Mouse (Mus musculus): ENCODE data around the gene Prps1l1.
A peak's percentile ranks its signal among the peaks of the same experiment; 100 is the strongest.

Gene Prps1l1

DNA sequence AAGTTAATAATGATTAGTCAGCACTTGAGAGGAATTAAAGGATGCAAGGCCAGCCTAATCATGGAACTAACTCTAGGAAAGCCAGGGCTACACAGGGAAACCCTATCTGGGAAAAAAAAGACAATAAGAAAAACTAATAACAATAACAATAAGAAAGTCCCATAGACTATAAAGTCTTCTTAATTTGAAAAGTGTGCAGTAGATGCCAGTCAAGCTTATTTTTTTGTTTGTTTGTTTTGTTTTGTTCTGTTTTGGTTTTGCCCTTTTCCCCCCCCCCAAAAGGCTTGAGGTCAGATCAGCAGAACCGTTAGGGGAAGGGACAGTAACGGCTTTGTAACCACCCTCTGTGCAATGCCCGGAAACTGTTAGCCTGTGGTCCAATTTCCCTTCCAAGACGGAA, at the start of gene Prps1l1:
Gene Prps1l1 (plus strand): TSS at position 301 of the 400 bp plus-strand sequence.
- no peak for DNase-seq (ENCODE audit: low spot score in 2 of 2)

DNA sequence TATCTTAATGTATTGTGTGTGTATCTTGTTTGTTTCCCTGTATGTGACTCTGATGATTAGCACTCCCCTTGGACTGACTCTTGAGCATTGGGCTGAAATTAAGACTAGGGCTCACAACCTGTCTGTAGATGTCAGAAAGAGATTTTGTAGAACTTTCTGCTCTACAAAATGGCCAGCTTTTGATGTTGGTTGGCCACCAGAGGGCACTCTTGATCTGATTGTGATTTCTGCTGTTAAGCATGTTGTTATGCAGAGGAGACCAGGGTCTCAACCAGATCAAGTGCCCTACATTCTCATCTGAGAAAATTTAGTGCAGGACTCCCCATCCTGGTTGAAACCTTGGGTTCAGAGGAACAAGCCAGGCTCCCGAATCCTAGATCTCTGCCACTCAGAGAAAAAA, 46.6 kb upstream of the Prps1l1 start:
- DNase-seq (ENCODE audit: low spot score in 2 of 2), result peak in 1 of 2 experiments; percentile 42

DNA sequence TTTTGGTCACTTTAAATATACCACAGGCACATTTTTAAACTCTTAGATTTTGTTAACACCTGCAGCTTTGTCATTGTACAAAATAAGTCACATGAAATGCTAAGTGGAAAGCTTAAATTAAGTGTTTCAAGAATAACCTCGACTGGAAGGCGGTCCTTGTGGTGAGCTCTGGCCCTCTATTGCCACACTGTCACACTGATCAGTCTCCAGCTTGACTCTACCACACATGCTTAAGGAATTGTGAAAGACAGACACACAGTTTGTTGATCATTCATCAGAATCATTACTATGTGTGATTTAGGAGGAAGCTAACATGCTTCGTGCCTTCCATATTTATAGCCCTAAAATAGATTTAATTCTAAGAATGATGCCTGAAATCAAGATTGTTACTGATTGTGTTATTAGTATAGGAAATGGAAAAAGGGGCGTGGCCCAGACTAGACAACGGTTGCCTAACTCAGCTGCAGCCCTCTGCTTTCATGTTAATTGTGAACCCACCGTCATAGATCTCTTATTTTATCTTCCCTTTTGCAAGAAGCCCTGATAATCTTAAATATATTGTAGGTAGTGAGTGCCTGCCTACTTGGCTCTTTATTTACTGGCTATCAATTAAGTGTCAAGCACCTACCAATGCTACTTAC, 35.4 kb upstream of the Prps1l1 start:
- no peak for DNase-seq (ENCODE audit: low spot score in 2 of 2)

DNA sequence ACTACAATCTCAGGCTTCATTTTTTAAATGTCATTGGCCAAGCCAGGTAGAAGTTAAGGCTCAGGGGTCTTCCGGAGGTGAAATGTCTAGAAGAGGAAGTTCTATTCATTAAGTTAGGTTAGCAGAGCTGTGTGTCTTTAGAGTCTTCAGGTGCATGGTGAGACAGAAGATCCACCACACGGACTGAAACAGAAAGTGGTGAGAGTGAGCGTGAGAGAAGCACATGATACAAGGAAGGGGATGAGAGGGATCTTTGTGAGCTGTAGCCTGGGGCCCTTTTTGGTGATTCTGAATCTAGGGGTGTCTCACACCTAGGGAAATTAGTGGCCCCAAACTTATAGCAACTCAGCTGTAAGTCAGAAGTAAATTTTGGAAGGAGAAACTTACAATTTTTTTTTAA, 8.6 kb upstream of the Prps1l1 start:
- no peak for DNase-seq (ENCODE audit: low spot score in 2 of 2)

DNA sequence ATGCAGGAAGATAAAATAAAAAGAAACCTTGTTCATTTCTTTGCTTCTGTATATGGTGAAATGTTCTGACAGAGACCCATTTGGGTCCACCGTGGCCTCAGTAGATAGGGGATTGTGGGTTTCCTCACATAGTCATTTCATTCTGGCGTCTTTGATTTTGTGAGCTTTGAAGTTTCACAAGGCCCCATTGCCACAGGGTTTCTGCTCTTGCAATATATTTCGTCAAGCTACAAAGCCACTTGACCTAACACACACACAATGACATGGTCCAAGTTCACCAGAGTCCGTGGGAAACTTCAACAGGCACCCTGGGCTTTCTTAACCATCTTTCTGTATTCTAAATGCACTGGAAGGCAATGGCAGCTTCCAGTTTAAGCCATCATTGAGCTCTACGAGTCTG, 1.3 kb downstream of the Prps1l1 start:
- no peak for DNase-seq (ENCODE audit: low spot score in 2 of 2)

DNA sequence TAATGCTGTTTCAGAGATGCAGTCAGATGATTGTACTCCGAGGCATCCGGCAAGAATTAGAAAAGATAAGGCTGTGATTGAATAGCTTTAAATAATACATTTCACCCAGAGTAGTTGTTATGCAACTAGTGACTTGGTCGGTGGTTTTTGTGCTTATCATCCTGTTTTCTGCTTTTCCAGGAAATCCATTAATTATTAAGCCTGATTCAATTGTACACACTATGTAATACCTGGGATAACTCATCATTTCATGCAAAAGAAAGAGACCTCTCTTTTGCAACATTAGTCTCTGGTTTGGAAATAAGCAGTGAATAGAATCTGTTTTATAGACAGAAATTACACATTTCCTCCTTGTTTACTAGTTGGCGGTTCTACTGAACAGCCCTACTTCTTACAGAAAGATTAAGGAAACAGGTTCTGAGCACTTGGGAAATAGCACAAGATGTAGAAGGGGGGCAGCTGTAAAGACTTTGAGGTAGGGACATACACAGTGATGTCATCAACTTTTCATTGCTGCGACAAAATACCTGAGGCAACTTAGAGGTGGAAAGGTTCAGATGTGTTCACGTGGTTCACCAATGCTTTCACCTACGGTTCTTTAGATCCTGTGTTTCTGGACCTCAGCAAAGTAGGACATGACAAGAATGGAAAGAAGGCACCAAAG, 5.1 kb downstream of the Prps1l1 start:
- DNase-seq (ENCODE audit: low spot score in 2 of 2), result no peak

DNA sequence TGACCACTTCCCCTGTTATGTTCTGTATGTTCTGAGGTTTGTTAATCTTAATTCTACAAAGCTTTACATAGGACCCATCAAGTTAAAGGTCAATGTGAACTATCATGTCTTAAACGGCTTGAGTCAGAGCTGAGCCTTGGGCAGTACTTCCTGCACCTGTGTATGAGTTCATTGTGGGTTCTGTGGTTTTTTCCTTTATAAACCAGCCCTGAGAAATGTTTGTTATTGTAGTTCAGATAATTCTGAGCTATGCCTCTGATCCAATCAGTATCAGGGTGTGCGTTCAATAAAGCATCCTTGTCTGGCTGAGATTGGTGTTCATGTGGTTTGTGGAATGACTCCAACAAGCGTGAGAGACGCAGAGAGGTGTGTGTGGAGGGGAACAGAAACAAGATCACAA, 5.8 kb downstream of the Prps1l1 start:
- no peak for DNase-seq (ENCODE audit: low spot score in 2 of 2)

DNA sequence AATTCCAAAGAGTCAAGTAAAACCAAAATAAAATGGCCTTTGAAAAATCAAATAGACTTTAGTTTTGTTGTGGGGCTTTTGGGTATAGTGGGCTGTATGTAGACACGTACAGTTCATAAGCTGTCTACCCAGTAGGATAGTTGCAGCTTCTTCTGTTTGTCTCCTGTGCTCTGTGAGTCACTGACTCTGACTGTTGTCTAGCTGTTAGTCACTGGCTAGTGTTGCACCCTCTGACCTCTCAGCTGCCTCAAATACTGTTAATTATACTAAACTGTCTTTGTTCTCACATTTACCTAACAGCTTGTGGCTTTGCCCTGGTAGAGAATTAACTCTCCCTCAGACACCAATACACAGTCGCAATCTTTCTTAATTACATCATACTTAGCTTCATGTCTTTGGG, 7.3 kb downstream of the Prps1l1 start:
- DNase-seq (ENCODE audit: low spot score in 2 of 2), result no peak

DNA sequence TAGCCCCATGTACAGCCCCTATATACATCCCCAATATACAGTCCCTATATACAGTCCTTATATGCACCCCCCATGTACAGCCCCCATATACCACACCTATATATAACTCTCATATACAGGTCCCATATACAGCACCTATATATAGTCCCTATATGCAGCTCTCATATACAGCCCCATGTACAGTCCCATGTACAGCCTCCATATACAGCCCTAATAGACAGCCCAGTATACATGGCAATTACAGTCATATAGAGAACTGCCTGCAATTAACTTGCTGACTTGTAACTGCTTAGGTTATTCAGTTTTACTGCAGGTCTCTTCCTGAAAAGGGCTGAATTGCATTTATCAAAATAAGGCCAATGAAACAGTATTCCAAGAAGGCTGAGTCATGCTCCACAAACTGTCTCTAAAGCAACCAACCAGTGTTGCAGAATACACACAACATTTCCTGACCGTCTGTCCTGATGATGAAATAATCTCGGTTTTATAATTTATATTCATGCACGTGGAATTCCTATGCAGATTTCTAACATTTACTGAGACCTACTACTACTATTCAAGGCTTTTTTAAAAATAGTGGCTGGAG, 13.1 kb downstream of the Prps1l1 start:
- no peak for DNase-seq (ENCODE audit: low spot score in 2 of 2)

DNA sequence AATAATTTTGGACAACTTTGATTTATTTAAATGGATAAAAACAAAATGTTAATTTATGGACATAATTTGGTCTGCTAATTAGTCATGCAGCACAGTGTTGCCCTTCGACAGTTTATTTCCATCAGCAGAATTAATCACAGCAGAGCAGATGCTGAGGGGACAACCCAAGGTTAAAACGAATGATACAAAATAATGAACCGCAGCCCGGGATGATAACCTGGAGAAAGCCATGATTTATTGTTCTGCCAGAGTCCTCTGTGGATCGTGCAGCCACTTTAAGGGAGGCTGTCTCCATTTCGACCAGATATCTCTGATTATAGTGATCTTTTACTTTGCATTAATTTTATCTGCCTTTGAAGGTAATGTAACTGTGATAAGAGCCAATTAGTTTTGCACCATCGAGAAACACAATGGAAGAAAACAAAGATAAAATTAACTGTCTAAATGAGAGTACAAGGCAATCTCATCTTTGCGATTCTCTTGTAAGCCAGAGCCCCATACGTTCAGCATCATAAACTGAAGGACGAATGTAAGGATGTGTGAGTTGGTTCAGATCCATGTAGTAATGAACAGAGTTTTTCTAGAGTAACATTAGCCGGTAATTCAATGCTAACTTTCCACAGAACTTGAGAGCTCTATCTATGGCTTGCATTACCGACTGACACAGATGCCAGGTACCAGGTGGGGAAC, 14.4 kb downstream of the Prps1l1 start:
- no peak for DNase-seq (ENCODE audit: low spot score in 2 of 2)

DNA sequence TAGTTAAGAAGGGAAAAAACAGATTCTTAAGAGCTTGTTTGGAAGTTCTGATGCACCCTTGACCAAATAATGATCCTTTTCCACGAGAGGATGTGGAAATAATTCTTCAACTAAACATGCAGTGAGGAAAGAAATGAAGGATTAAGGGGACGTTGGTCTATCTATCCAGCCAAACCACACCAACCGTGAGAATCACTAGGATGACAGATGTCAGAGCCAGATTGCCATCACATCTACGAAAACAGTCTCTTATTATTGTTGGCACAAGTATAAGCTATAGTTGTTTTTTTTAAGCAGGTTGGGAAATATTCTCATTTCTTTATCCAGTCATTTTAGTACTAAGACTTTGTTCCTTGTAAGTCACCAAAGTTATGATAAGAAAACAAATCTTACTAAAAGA, 15.8 kb downstream of the Prps1l1 start:
- DNase-seq (ENCODE audit: low spot score in 2 of 2), result no peak

DNA sequence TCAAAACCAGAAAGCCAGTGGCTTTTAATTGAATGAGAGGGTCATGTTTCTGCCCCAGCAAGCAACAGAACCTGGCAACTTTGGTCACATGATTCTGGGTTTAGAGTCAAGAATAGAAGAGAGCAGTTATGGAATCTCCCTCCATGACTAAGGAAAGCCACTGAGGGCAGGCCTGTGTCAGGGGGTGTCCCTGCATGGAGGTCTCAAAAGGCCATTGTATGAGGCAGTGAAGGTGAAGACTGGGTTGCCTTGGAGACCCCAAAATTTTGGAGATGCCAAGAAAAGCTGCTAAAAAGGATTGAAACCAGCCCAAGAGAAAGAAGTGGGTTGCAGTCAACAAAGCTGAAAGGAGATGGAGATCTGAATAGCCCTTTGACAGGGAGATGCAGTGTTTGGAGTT, 21.2 kb downstream of the Prps1l1 start:
- DNase-seq (ENCODE audit: low spot score in 2 of 2), result no peak

DNA sequence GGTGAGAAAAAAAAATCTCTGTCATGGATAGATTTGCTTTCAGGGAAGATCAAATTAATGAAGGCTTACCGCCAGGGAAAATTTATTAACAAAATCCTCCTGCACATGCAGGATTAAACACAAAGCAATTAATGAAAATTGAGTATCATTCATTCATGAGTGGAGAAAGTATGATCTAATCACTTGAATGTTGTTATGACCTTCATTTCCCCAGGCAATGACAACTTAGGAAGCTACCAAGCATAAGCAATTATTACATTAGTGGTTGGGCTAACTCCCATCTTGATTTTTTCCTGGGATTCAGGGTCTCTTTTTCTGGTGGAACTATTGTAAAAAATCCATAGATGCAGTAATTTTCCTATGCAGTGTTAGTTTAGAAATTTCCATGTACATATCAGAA, 23.3 kb downstream of the Prps1l1 start:
- no peak for DNase-seq (ENCODE audit: low spot score in 2 of 2)

DNA sequence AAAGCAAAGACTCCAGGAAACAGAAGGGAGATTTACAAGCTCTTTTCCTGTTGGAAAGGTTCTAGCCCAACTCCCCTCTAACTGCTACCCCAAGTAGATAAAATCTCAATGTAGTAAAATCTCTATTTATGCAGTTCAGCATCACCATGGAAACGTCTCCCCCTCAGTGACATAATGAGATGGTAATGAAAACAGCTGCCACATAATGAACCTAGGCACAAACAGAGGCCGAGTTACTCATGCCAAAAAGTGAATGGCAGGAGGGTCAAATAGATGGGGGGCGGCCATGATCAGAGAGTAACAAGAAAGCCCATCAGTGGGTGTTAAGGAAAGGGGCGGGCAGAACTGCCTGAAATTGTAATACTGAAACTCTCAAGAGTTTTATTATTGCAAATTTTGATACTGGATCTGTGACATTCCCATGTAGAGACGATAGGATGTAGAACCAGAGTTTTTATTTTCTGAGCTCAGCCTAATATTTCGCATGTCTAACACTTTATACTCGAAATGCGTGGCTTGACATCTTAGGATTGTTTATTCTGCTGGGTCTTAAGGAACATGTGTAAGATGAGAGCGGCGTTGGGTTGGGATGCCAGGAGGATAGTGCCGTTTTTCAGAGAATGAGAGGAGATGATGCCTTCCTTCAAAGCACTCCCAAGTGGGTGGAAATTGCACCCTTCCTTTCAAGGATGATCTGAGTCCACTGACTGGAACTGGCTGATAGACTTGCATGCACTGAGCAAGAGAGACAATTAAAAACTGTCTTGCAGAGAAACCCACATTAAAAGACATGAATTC, 24.0 kb downstream of the Prps1l1 start:
- no peak for DNase-seq (ENCODE audit: low spot score in 2 of 2)

DNA sequence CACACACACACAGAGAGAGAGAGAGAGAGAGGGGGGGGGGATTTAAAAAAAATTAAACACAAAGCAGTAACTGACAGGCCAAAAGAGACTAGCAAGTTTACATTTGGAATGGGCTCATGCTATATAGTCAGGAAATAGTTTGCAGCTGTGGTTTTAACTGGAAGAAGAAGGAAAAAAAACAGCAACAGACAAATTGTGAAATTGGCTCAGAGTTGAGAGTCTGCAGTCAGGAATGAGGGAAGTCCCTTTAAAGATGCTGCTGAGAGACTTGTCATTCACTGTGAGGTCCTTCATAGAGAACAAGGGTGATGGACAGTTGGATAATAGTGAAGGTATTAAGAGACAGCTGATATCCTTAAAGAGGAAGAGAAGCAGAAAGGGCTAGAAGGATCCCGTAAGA, 26.9 kb downstream of the Prps1l1 start:
- no peak for DNase-seq (ENCODE audit: low spot score in 2 of 2)

DNA sequence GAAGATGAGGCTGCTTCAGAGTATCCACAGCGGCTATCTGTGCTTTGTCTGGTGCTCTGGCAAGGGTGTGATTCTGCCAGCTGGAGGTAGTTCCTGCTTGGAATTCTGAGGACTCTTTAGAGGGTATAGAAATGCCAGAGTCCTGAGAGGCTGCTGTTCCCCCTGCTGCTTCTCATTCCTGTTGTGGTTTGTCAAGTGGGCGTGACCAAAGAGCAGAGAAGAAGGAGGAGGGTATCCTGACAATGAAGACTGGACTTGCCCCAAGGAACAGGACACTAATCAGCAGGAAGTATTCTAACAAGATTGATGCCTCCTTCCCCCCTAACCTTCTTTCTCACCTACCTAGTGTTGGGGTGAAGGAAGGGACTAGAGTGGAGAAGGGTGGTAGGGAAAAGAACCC, 29.4 kb downstream of the Prps1l1 start:
- DNase-seq (ENCODE audit: low spot score in 2 of 2), result no peak

DNA sequence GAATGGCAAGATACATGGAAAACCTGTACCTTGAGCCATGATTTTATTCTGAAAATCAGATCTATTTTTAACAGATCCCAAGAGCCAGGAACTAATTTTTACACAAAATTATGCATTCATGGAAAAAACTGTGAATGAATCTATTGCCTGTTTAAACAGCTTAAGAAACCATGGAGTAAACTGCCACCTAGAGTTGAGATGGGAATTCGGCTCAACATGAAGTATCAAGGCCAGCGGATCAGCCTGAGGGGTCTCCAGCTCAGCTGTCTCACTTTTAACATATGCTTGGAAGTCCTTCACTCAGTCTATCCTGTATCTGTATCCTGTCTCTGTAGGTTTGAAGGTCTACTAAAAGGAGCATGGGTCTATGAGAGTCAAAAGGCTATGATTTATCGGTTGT, 31.5 kb downstream of the Prps1l1 start:
- no peak for DNase-seq (ENCODE audit: low spot score in 2 of 2)

DNA sequence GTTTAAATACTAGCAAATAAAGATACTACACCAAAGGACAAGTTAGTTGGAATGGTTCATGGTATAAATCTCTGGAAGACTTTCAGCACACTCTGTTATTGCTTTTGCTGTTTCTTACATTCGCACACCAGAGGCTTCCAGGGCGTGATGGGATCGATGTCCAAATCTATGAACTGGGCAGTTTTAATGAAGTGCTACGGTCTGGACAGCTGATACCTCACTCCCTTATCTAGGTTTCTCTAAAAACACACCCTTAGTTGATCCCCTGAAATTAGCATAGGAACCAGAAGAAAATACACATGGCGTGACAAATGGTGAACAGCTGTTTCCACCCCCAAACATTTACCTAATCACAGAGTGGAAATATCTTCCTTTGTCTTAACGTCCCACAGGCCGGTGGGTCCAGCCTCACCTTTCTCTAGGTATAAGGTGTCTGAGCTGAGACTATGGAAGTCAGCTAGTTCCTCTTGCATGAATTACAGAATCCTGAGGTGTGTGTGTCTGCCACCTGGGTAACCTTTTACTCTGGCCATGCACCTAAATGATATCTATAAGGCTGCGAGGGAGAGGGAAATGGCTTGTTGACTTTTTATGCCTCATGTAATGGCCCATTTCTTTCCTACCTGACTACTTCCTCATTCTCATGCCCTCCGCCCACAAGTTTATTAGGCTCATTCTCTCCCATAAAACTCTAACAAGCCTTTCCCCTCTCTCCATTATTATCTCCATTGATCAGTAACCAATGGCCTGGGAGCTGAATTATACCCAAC, 32.1 kb downstream of the Prps1l1 start:
- no peak for DNase-seq (ENCODE audit: low spot score in 2 of 2)

DNA sequence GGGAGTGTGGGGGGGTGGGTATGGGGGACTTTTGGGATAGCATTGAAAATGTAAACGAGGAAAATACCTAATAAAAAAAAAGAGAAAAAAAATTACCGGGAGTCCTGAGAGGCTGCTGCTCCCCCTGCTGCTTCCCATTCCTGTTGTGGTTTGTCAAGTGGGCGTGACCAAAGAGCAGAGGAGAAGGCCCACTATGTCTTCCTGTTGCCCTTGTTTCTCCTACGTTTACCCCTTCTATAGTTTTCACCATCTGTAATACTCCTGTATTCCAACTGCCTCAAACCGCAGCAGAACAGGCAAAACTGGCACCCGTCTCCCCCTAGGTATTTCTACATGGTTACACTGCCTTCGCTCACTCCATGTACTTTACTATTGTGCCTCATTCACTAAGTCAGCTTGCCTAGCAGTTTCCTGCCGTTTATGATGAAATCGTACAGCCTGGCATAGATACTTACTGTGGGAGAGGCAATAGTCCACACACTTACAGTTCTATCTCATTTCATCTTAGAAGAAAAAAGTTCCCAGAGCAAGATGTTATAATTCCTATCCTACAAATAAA, 34.2 kb downstream of the Prps1l1 start:
- no peak for DNase-seq (ENCODE audit: low spot score in 2 of 2)

DNA sequence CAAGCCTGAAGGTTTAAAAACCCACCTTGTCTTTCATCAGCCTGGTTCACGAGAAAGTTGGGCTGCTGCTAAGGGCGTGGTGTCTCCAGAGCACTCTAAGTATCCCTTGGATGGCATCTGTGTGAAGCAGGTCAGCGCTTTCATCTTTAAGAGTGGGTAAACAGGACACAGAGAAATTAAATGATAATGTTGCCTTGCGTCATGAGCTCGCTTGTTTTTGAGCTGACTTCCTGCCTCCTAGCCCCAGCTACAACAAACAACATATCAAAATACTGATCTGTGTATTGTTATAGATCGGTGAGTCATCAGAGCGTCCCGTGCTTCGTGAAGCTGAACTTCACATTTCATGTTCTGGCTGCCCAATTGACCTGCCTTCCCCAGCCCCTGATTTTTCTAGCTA, 36.7 kb downstream of the Prps1l1 start:
- DNase-seq (ENCODE audit: low spot score in 2 of 2), result no peak

DNA sequence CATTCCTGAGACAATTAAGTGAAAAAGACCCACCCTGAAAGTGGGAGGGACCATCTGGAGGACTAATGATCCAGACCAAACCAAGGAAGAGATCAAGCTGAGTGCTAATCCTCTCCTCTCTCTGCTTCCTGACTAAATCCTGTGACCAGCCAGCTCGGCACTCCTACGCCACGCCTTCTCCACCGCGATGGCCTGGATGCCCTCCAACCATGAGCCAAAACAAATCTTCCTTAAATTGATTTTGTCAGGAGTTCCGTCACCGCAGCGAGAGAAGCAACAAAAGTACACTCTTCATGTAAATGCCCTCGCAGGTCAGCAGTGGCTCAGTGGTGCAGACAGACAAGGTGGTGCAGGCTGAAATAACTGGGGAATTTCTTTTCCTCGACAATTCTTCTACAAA, 37.5 kb downstream of the Prps1l1 start:
- DNase-seq (ENCODE audit: low spot score in 2 of 2), result no peak
